Mouse (Mus musculus) ES-Bruce4 (cell line): ENCODE results near the gene Stmn1. TPM values are rescaled to one million over a fixed set of nuclear protein-coding genes. Genes with fewer than 3 reads are reported as not detected.

Experiments used
- H3K27ac ChIP-seq: 2 replicates; pipeline ENCODE4 v1.5.1; 2012; ENCODE audit warnings: low read length, inconsistent platforms; ENCODE audit not compliant: insufficient read depth
- H3K27me3 ChIP-seq: 2 replicates; pipeline ENCODE4 v1.6.1; 2012; ENCODE audit warnings: mild to moderate bottlenecking, low read length, inconsistent platforms; ENCODE audit not compliant: control insufficient read depth, poor library complexity, insufficient read depth, severe bottlenecking
- H3K36me3 ChIP-seq: 2 replicates; pipeline ENCODE4 v1.6.1; 2012; ENCODE audit warnings: inconsistent platforms, mild to moderate bottlenecking, low read length, moderate library complexity; ENCODE audit not compliant: control insufficient read depth, poor library complexity, insufficient read depth, severe bottlenecking
- H3K4me1 ChIP-seq: one replicate; pipeline ENCODE4 v1.8.1; 2011; ENCODE audit warnings: low read length; ENCODE audit not compliant: control insufficient read depth, insufficient read depth
- H3K4me3 ChIP-seq: 2 replicates; pipeline ENCODE4 v1.5.1; 2011; ENCODE audit warnings: low read depth, mild to moderate bottlenecking, low read length
- H3K9ac ChIP-seq: 2 replicates; pipeline ENCODE4 v1.6.1; 2012; ENCODE audit warnings: low read depth, mild to moderate bottlenecking, inconsistent platforms; ENCODE audit not compliant: poor library complexity, severe bottlenecking
- H3K9me3 ChIP-seq: replicated peaks from 2 replicates; pipeline ENCODE4 v1.6.1; 2012; ENCODE audit warnings: mild to moderate bottlenecking, low read length, inconsistent platforms; ENCODE audit not compliant: control insufficient read depth, poor library complexity, insufficient read depth, severe bottlenecking
- CTCF ChIP-seq: IDR thresholded peaks from one replicate; pipeline ENCODE4 v1.8.1; 2011; ENCODE audit warnings: low read depth, low read length
- EP300 ChIP-seq: IDR thresholded peaks from 2 replicates; pipeline ENCODE4 v1.6.1; 2011; ENCODE audit warnings: low read depth, low read length; ENCODE audit not compliant: insufficient read depth
- POLR2A ChIP-seq: IDR thresholded peaks from one replicate; pipeline ENCODE4 v1.8.1; 2011; ENCODE audit warnings: low read length; ENCODE audit not compliant: insufficient read depth
- polyA plus RNA-seq: library from polyadenylated mRNA; stranded (reverse); fragments of >200 nt; gene quantifications from 2 replicates; pipeline ENCODE4 v1.2.4, GENCODE M21; 2011; ENCODE audit warnings: low read depth; ENCODE audit not compliant: missing spikeins, insufficient read depth, insufficient read length

The Stmn1 gene
- polyA plus RNA-seq, 1 experiment, result 270 TPM

- Histone ChIP-seq H3K4me3 (no peak overlapping the region), H3K9me3 (no peaks in the 10 kb centered on the region), H3K36me3 (0 out of 2 replicates have a peak, but pooled peaks cover 3% of the 10 kb centered on the region), H3K27ac (no peak overlapping the region), H3K9ac (no peak overlapping the region), H3K27me3 (no peaks in the 10 kb centered on the region), H3K4me1 (no peaks in the 10 kb centered on the region)
- TF ChIP-seq EP300 (no peak), CTCF (no peak), POLR2A (no peak)
Observed at GRCm38 (mm10) chr4:134479839-134480238, 11.7 kb downstream of the Stmn1 start.

DNA sequence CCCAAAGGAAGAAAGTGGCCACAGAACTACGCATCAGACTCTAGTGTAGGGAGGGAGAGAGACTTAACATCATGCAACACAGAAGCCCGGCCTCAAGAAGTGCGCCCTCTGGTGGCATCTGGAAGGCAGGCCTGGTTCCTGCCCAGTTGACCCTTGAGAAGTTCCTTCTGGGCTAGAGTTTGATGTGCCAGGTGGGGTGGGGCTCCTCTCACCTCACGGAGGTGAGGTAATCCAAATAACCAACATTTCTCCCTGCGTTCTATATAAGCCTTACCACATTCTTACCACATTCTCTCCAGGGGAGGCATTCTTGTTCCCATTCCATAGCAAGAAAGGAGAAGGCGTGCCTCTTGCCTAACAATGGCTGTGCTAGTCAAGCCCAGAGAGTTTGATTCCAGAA is 12.7 kb downstream of the Stmn1 start:
- Histone ChIP-seq H3K27ac (peak overlapping the region; percentile 51), H3K9ac (no peak overlapping the region), H3K4me3 (no peak overlapping the region), H3K4me1 (no peaks in the 10 kb centered on the region), H3K27me3 (no peaks in the 10 kb centered on the region), H3K9me3 (no peaks in the 10 kb centered on the region), H3K36me3 (no peaks in the 10 kb centered on the region)
- peak; percentile 98 for TF ChIP-seq CTCF
- TF ChIP-seq EP300, result 0 out of 2 replicates have a peak, but pooled peaks have one; percentile 43
- TF ChIP-seq POLR2A, result no peak

- Histone ChIP-seq H3K27ac (peak overlapping the region; percentile 52), H3K27me3 (no peaks in the 10 kb centered on the region)
Observed at GRCm38 (mm10) chr4:134481270-134481669, 13.2 kb downstream of the Stmn1 start.

GRCm38 (mm10) chr4:134482442-134482841 is 14.3 kb downstream of the Stmn1 start:
- Histone ChIP-seq H3K27me3 (no peaks in the 10 kb centered on the region), H3K9me3 (no peaks in the 10 kb centered on the region), H3K9ac (no peak overlapping the region), H3K4me1 (no peaks in the 10 kb centered on the region), H3K27ac (no peak overlapping the region), H3K36me3 (no peaks in the 10 kb centered on the region), H3K4me3 (no peak overlapping the region)
- TF ChIP-seq POLR2A, result no peak

More at GRCm38 (mm10) chr4:134481270-134481669, 13.2 kb downstream of the Stmn1 start:
- Histone ChIP-seq H3K36me3 (no peaks in the 10 kb centered on the region), H3K9ac (no peak overlapping the region), H3K9me3 (no peaks in the 10 kb centered on the region), H3K4me3 (no peak overlapping the region), H3K4me1 (no peaks in the 10 kb centered on the region)
- TF ChIP-seq CTCF (no peak), EP300 (no peak), POLR2A (no peak)

DNA sequence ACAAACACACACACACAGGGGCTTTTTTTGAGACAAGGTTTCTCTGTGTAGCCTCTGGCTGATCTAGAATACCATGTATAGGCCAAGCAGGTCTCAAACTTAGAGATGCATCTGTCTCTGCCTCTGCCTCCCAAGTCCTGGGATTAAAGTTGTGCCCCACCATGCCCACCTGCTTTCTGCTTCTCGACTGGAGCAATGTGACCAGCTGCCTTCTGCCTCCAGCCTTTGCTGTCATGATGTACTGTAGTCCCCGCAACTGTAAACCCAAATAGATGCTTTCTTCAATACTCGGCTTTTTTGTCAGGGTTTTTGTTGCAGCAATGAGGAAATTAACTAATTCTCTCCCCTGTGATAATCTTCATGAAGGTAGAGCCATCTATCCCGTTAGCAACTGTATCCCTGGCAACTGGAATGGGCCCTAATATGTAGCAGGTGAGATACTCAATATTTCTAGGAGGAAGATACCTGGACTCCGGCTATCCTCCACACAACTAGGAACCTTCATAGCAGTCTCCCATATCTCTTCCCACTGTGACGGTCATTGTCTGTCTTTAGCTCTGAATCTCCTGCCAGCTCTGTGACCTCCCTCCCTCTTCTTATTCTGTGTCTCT is 15.1 kb downstream of the Stmn1 start:
- Histone ChIP-seq H3K9me3 (no peaks in the 10 kb centered on the region), H3K27me3 (no peaks in the 10 kb centered on the region), H3K4me1 (no peaks in the 10 kb centered on the region), H3K36me3 (no peaks in the 10 kb centered on the region), H3K27ac (no peak overlapping the region), H3K4me3 (no peak overlapping the region), H3K9ac (no peak overlapping the region)
- no peak for TF ChIP-seq EP300
- TF ChIP-seq POLR2A, result no peak
- TF ChIP-seq CTCF, result no peak

GRCm38 (mm10) chr4:134483696-134484095 is 15.6 kb downstream of the Stmn1 start:
- no peak overlapping the region for H3K27ac ChIP-seq
- no peaks in the 10 kb centered on the region for H3K36me3 ChIP-seq
- no peaks in the 10 kb centered on the region for H3K9me3 ChIP-seq
- H3K9ac ChIP-seq, result no peak overlapping the region
- no peaks in the 10 kb centered on the region for H3K27me3 ChIP-seq
- no peaks in the 10 kb centered on the region for H3K4me1 ChIP-seq
- TF ChIP-seq CTCF, result no peak
- no peak overlapping the region for H3K4me3 ChIP-seq
